Mouse (Mus musculus) heart, embryonic 15.5 days (tissue): ENCODE measurements around the gene Arl8a. TPM values are rescaled to one million over a fixed set of nuclear protein-coding genes. Genes with fewer than 3 reads are reported as not detected.

Experiments used
- ATAC-seq: fragments of 200-750 bp; cut with Nextera tagmentation; replicated peaks from 2 replicates; pipeline ENCODE4 v1.8.0; 2017; ENCODE audit warnings: low read depth, moderate TSS enrichment; ENCODE audit not compliant: insufficient number of reproducible peaks, insufficient read depth, low FRiP score
- H3K27ac ChIP-seq: fragments of 300-500 bp; sonication (generic); 2 replicates; pipeline ENCODE4 v1.5.1; 2015; ENCODE audit warnings: mild to moderate bottlenecking, inconsistent platforms
- H3K27me3 ChIP-seq: fragments of 300-500 bp; sonication (generic); 2 replicates; pipeline ENCODE4 v1.6.1; 2015; ENCODE audit warnings: inconsistent platforms
- H3K36me3 ChIP-seq: fragments of 300-500 bp; sonication (generic); 2 replicates; pipeline ENCODE4 v1.6.1; 2015; ENCODE audit warnings: mild to moderate bottlenecking, inconsistent platforms
- H3K4me1 ChIP-seq: fragments of 300-500 bp; sonication (generic); replicated peaks from 2 replicates; pipeline ENCODE4 v1.6.1; 2015; ENCODE audit warnings: inconsistent platforms
- H3K4me2 ChIP-seq: fragments of 300-500 bp; sonication (generic); 2 replicates; pipeline ENCODE4 v1.6.1; 2015; ENCODE audit warnings: inconsistent platforms, mild to moderate bottlenecking, moderate library complexity
- H3K4me3 ChIP-seq: fragments of 300-500 bp; sonication (generic); 2 replicates; pipeline ENCODE4 v1.5.1; 2015; ENCODE audit warnings: mild to moderate bottlenecking, inconsistent platforms
- H3K9ac ChIP-seq: fragments of 300-500 bp; sonication (generic); 2 replicates; pipeline ENCODE4 v1.6.1; 2015; ENCODE audit warnings: mild to moderate bottlenecking, inconsistent platforms
- H3K9me3 ChIP-seq: fragments of 300-500 bp; sonication (generic); replicated peaks from 2 replicates; pipeline ENCODE4 v1.6.1; 2016; ENCODE audit warnings: inconsistent platforms
- WGBS: fragments of 180-500 bp; shearing (Covaris S2); methylation state at CpG from one replicate; pipeline ENCODE4 v1.1.7; 2015; ENCODE audit warnings: mixed read lengths; 5-methylcytosine and 5-hydroxymethylcytosine counted together
- polyA plus RNA-seq: library from polyadenylated mRNA; unstranded; fragments of >200 nt; fragmentation: Nextera tagmentation; extraction: Ambion mirVana; gene quantifications from 2 replicates; pipeline ENCODE4 v1.2.1, GENCODE M21; 2015

The Arl8a gene
- polyA plus RNA-seq, 1 experiment from 2014 or later: 34.0 TPM

DNA sequence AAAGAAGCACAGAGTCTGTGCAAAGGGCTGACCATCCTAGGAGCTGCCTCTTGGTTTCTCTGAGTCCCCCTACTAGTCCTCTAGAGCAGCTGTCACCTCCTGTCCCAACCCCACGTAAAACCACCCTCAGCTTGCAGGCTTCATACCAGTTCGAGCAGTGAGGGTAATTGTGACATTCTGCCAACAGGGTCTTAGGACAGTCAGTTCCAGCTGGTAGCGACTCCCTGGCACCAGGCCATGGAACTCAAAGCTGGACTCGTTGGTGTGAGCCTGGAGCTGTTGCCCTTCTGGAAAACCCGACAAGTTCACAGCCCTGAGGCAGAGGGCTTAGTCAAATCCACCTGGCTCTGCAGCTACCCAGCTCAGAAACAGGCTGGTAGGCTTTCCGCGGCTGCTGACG lies 20.6 kb upstream of the Arl8a start:
- Histone ChIP-seq H3K27me3 (peaks cover 49% of the 10 kb centered on the region), H3K4me3 (no peak overlapping the region), H3K36me3 (no peaks in the 10 kb centered on the region), H3K9me3 (no peaks in the 10 kb centered on the region), H3K27ac (no peak overlapping the region), H3K4me2 (no peak overlapping the region), H3K4me1 (peaks cover 24% of the 10 kb centered on the region), H3K9ac (no peak overlapping the region)
- 0 out of 2 replicates have a peak, but pooled peaks have one; percentile 3 for ATAC-seq
- 49% methylated on average over 8 of the region's 8 CpGs for WGBS

DNA sequence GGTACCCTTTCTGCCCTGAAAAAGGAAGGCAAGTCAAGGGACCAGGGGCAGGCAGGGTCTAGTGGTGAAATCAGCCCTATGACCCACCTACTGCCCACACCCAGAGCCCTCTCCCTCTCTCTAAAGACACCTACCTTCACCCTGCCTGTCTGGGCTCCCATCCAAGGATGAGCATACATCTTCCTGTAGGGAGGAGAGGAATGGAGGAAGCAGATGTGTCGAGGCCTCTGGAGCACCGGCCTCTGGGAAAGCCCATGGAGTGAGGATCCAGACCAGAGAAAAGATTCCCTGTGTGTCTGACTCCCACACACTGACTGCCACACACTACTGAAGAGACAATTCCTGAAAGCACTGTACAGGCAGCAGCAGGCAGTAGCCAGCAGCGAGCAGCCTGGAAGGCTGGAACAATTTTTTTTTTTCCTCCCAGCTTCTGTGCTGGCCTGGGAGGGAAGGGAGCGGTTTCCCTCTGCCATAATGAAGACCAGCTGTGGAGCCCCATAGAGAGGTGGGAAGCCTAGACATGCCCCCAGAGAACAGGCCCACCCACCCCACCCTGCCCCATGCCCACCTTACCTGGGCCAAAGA lies 20.1 kb upstream of the Arl8a start:
- Histone ChIP-seq H3K9ac (no peak overlapping the region), H3K27ac (no peak overlapping the region), H3K4me3 (no peak overlapping the region), H3K27me3 (peaks cover 50% of the 10 kb centered on the region), H3K36me3 (no peaks in the 10 kb centered on the region), H3K4me2 (no peak overlapping the region), H3K9me3 (no peaks in the 10 kb centered on the region), H3K4me1 (peaks cover 30% of the 10 kb centered on the region)
- WGBS: 54% methylated on average over 4 of the region's 4 CpGs
- ATAC-seq: 0 out of 2 replicates have a peak, but pooled peaks have one; percentile 12

DNA sequence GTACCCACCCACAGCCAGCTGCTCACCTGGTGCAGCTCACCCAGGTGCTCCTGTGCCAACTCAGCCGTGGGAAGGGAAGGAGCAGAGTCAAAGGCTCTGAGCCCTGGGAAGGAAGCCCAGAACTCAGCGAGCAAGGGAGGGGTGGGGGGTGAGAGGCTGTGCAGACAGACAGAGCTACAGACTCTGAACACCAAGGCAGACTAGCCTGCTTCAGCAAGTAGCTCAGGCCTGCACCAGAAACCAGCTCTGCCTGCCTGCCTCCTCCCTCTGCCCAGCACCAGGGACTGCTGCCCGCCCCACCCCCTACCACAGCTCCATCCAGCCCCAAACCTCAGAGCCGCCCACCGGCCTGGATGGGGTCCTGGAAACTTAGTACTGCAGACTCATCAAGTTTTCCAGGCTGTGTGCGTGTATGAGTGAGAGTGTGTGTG lies 18.6 kb upstream of the Arl8a start:
- no peaks in the 10 kb centered on the region for H3K36me3 ChIP-seq
- no peak for ATAC-seq

DNA sequence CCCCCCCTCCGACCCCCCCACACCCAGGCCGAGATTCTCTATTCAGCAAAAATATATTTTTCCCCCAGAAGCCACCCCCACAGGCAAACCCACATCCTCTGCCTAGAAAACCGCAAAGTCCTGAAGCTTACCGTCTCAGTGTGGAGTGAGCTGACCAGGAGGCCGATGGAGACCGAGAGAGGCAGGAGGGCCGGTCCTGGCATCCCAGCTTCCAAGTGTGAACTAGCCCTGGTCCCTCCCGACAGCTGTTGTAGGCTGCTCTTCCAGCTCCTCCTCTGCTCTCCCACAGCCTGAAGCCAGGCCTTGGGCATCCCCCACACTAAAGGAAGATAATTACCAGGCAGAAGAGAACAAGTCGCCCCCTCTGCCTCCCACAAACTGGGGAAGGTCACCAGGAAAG lies 17.6 kb upstream of the Arl8a start:
- H3K4me2 ChIP-seq: no peak overlapping the region
- H3K9me3 ChIP-seq: no peaks in the 10 kb centered on the region
- H3K4me1 ChIP-seq: peaks cover 44% of the 10 kb centered on the region
- H3K27me3 ChIP-seq: peaks cover 53% of the 10 kb centered on the region
- H3K9ac ChIP-seq: no peak overlapping the region
- H3K27ac ChIP-seq: no peak overlapping the region
- 34% methylated on average over 9 of the region's 9 CpGs for WGBS
- no peak for ATAC-seq
- no peaks in the 10 kb centered on the region for H3K36me3 ChIP-seq
- no peak overlapping the region for H3K4me3 ChIP-seq

More for the DNA sequence above, 18.6 kb upstream of the Arl8a start:
- Histone ChIP-seq H3K9ac (no peak overlapping the region), H3K9me3 (no peaks in the 10 kb centered on the region), H3K4me3 (no peak overlapping the region), H3K27me3 (peaks cover 51% of the 10 kb centered on the region), H3K27ac (no peak overlapping the region), H3K4me2 (no peak overlapping the region), H3K4me1 (peaks cover 44% of the 10 kb centered on the region)
- 50% methylated on average over 6 of the region's 6 CpGs for WGBS

DNA sequence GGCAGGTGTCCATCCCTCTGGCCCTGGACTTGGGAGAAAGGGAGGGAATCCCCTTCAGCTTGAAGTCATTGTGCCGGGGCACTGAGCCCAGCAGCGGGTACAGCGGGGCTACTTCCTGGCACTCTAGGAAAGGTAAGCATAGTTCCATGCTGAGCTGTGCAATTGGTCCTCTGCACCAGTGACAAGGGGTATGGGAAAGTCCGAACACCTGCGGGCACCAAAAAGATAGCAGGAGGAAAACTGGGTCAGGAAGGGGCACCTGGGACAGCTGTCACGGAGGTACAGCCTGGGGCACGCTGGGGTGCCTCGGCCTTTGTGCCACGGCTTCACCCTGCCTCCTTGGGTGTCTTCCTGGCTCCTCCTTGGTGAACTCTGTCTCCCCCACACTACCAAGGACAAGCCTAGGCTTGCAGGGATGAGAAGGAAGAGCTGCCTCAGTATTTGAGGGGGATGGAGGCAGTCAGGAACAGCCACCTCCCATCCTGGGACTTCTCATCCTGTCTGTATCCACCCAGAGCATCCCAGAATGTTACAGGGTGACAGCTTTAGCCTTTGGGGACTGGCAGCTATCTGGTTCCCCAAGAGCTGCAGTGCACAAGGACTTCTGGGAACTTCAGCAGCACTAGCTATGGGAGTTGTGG lies 17.0 kb upstream of the Arl8a start:
- peaks cover 44% of the 10 kb centered on the region for H3K4me1 ChIP-seq
- no peak overlapping the region for H3K4me2 ChIP-seq
- 65% methylated on average over 9 of the region's 9 CpGs for WGBS
- no peak overlapping the region for H3K9ac ChIP-seq
- H3K27me3 ChIP-seq: peaks cover 58% of the 10 kb centered on the region
- H3K4me3 ChIP-seq: no peak overlapping the region
- H3K36me3 ChIP-seq: no peaks in the 10 kb centered on the region
- H3K27ac ChIP-seq: no peak overlapping the region
- H3K9me3 ChIP-seq: no peaks in the 10 kb centered on the region
- no peak for ATAC-seq

DNA sequence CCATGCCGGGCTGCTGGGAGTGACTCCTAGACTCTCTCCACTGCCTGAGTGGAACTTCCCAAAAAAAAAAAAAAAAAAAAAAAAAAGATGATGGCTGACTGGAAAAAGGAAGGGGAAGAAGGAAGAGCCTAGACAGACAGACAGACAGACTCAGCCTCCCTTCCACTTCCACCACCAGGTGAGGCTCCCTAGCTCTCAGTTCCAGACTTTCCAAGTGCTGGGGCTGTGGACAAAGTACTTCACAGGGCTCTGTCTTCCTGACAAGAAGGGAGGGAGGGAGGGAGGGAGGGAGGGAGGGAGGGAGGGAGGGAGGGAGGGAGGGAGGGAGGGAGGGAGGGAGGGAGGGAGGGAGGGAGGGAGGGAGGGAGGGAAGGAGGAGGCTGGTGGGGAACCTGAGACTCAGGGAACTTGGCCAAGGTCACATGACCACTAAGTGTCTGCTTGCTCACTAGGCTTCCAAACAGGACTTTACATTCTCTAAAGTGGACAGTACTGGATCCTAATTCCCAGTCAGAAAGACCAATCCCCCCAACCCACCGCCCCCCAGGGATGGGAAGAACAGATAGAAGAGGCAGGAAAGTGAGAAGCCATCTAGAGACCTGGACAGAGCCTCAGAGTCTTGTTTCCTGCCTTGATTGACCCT lies 16.1 kb upstream of the Arl8a start:
- peaks cover 44% of the 10 kb centered on the region for H3K4me1 ChIP-seq
- H3K4me3 ChIP-seq: no peak overlapping the region
- H3K9ac ChIP-seq: no peak overlapping the region
- H3K4me2 ChIP-seq: peak overlapping the region; percentile 35; the same call in 1 of the 2 replicates
- H3K27me3 ChIP-seq: peaks cover 55% of the 10 kb centered on the region
- peak overlapping the region; percentile 51; the same call in 1 of the 2 replicates for H3K27ac ChIP-seq
- no peaks in the 10 kb centered on the region for H3K36me3 ChIP-seq
- 67% methylated on average over 2 of the region's 2 CpGs for WGBS
- no peak for ATAC-seq
- H3K9me3 ChIP-seq: no peaks in the 10 kb centered on the region

DNA sequence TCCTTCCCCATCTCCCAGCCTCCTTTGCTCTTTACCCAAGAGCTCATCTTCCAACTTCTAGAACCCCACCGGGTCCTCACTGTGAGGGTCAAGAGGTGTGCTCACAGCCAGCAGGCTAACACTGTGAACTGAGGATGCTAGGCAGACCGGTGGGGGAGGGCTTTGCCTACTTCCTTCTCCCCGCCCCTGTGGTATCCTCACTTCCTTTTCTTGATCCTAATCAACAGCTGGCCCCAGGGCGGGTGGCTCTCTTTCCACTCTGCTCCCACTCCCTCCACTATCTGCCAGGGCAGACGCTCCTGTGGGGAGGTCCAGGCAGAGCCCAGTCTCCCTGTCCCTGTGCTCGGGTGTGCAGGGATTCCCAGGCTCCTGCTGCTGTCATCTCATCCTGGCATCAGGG lies 15.6 kb upstream of the Arl8a start:
- ATAC-seq: no peak; the same call in 1 of the 2 replicates
- no peak overlapping the region for H3K4me3 ChIP-seq
- H3K4me1 ChIP-seq: peaks cover 40% of the 10 kb centered on the region
- H3K9ac ChIP-seq: no peak overlapping the region
- H3K9me3 ChIP-seq: no peaks in the 10 kb centered on the region
- peak overlapping the region; percentile 35; the same call in 1 of the 2 replicates for H3K4me2 ChIP-seq
- 25% methylated on average over 6 of the region's 6 CpGs for WGBS
- H3K27ac ChIP-seq: peak overlapping the region; percentile 51
- no peaks in the 10 kb centered on the region for H3K36me3 ChIP-seq
- H3K27me3 ChIP-seq: peaks cover 53% of the 10 kb centered on the region

DNA sequence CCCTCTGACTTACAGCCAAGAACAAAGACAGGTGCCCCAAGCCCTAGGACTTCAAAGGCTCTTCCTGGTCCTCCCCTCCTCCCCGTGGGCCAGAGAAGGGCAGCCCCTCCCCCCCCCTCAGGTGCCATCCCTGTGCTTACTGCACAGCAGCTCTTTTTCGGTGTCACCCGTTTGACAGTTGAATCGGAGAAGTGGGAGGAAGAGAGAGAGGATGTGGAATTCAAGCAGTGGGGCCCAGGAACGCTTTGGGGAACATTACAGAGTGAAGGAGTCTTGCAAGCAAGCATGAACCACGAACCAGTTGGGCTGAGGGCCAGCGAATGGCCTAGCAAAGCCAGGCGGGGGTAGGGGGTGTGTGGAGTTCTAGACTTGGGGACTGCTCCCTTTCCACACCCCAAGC lies 15.1 kb upstream of the Arl8a start:
- peaks cover 34% of the 10 kb centered on the region for H3K4me1 ChIP-seq
- peak overlapping the region; percentile 57 for H3K27ac ChIP-seq
- H3K4me2 ChIP-seq: peak overlapping the region; percentile 35; the same call in 1 of the 2 replicates
- ATAC-seq: no peak
- H3K4me3 ChIP-seq: no peak overlapping the region
- H3K36me3 ChIP-seq: no peaks in the 10 kb centered on the region
- WGBS: 35% methylated on average over 8 of the region's 8 CpGs
- peaks cover 53% of the 10 kb centered on the region for H3K27me3 ChIP-seq
- no peaks in the 10 kb centered on the region for H3K9me3 ChIP-seq
- no peak overlapping the region for H3K9ac ChIP-seq

DNA sequence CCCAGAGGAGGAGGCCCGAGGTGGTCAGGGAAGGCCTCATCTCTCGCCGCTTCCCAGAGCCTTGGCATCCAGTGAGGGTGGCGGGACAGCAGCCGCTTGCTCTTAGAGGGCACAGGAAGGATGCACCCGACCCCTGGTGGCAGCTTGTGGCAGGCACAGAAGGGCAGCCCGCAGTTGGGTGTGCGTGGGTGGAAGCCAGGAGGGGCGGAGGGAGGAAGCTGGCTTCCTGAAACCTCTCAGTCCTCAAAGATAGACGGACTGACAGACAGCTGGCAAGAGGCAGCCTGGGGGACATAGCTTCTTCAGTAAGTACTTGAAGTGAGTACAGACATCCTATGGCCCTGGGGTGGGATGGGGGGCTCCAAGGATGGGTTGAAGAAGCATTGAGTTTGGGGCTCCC lies 14.2 kb upstream of the Arl8a start, which contains the start of gene Ptpn7:
Gene Ptpn7, plus strand, starts transcription at position 228 of the 400 bp plus-strand sequence.
- H3K27me3 ChIP-seq: peaks cover 49% of the 10 kb centered on the region
- no peaks in the 10 kb centered on the region for H3K36me3 ChIP-seq
- H3K27ac ChIP-seq: peak within 1 kb of the TSS; percentile 57
- peaks cover 30% of the 10 kb centered on the region for H3K4me1 ChIP-seq
- no peak within 1 kb of the TSS; the same call in 1 of the 2 replicates for H3K9ac ChIP-seq
- ATAC-seq: no peak
- H3K4me2 ChIP-seq: peak within 1 kb of the TSS; percentile 35
- H3K9me3 ChIP-seq: no peaks in the 10 kb centered on the region
- 18% methylated on average over 10 of the region's 10 CpGs for WGBS
- peak within 1 kb of the TSS; percentile 19; the same call in 1 of the 2 replicates for H3K4me3 ChIP-seq

DNA sequence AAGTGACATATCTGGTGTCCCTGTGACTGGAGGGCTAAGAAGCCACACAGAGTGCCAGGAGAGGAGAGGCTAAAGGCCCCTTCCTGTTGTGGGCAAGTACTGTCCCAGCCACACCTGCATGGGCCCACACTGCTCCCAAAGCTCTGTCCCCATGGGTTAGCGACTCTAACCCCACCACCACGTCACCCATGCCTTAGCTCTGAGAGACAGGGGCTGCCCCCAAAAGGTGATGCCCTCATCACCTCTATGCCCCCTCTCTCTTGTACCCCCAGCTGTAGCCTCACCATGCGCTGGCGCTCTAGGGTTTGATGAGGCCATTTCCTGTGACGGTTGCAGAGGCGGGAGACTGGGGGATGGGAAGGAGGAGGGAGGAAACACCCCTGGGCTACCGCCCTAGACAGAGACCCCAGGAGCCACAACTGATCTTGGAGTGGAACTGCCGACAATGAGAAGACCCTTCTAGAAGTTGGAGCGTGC lies 13.7 kb upstream of the Arl8a start:
- Histone ChIP-seq H3K36me3 (no peaks in the 10 kb centered on the region), H3K4me1 (peaks cover 30% of the 10 kb centered on the region), H3K4me2 (peak overlapping the region; percentile 35; the same call in 1 of the 2 replicates), H3K9me3 (no peaks in the 10 kb centered on the region), H3K27ac (peak overlapping the region; percentile 36; the same call in 1 of the 2 replicates), H3K9ac (no peak overlapping the region), H3K27me3 (peaks cover 44% of the 10 kb centered on the region), H3K4me3 (peak overlapping the region; percentile 19; the same call in 1 of the 2 replicates)
- ATAC-seq: no peak; the same call in 1 of the 2 replicates
- WGBS: 72% methylated on average over 9 of the region's 9 CpGs
